Mouse (Mus musculus): ENCODE data around the gene Ahcyl2. TPM values are rescaled to one million over a fixed set of nuclear protein-coding genes. Genes with fewer than 3 reads are reported as not detected.

The Ahcyl2 gene
- polyA plus RNA-seq, 2 experiments: 20.8 to 23.3 TPM

GRCm38 (mm10) chr6:29917383-29917720 lies 149.5 kb downstream of the Ahcyl2 start:
- peak; percentile 25 for DNase-seq (ENCODE audit: low spot score)
- H3K36me3 ChIP-seq (ENCODE audit: control insufficient read depth, insufficient read depth, low read length): 0 out of 2 replicates have a peak, but pooled peaks cover under 1% of the 10 kb centered on the region
- H3K4me2 ChIP-seq (replicated peaks; ENCODE audit: low read depth, low read length, severe bottlenecking): peak overlapping the region; percentile 94
- H3K9me3 ChIP-seq (ENCODE audit: control insufficient read depth, low read length): no peaks in the 10 kb centered on the region
- WGBS: 4% methylated on average over 21 of the region's 21 CpGs
- ATAC-seq (ENCODE audit: low FRiP score, low read depth): peak; percentile 47
- peaks cover 7% of the 10 kb centered on the region for H3K4me1 ChIP-seq (ENCODE audit: control insufficient read depth, insufficient read depth, low read length)
- no peaks in the 10 kb centered on the region for H3K27me3 ChIP-seq (ENCODE audit: control insufficient read depth, insufficient read depth, low read length)
- no peak for TF ChIP-seq POLR2A (IDR thresholded peaks at IDR 0.05; ENCODE audit: borderline replicate concordance, extremely low read depth, insufficient read depth, insufficient read length)
- peak overlapping the region; percentile 63 for H3K9ac ChIP-seq (ENCODE audit: low read depth, low read length, severe bottlenecking)
- no peak overlapping the region for H3K27ac ChIP-seq (replicated peaks; ENCODE audit: low read depth, low read length)
- peak overlapping the region; percentile 72 for H3K4me3 ChIP-seq (replicated peaks; ENCODE audit: low read length)

- H3K27ac ChIP-seq (replicated peaks; ENCODE audit: low read depth, low read length): no peak overlapping the region
- WGBS: 29% methylated on average over 4 of the region's 4 CpGs
- peak overlapping the region; percentile 94 for H3K4me2 ChIP-seq (replicated peaks; ENCODE audit: low read depth, low read length, severe bottlenecking)
- no peak for TF ChIP-seq POLR2A (IDR thresholded peaks at IDR 0.05; ENCODE audit: borderline replicate concordance, extremely low read depth, insufficient read depth, insufficient read length)
- H3K4me1 ChIP-seq (ENCODE audit: control insufficient read depth, insufficient read depth, low read length): peaks cover 7% of the 10 kb centered on the region
- peak overlapping the region; percentile 63; the same call in 1 of the 2 replicates for H3K9ac ChIP-seq (ENCODE audit: low read depth, low read length, severe bottlenecking)
- ATAC-seq (ENCODE audit: low FRiP score, low read depth): no peak
- H3K9me3 ChIP-seq (ENCODE audit: control insufficient read depth, low read length): no peaks in the 10 kb centered on the region
- H3K4me3 ChIP-seq (replicated peaks; ENCODE audit: low read length): peak overlapping the region; percentile 72
- H3K27me3 ChIP-seq (ENCODE audit: control insufficient read depth, insufficient read depth, low read length): no peaks in the 10 kb centered on the region
- DNase-seq (ENCODE audit: low spot score): no peak
- no peaks in the 10 kb centered on the region for H3K36me3 ChIP-seq (ENCODE audit: control insufficient read depth, insufficient read depth, low read length)
These were observed 150.1 kb downstream of the Ahcyl2 start for GRCm38 (mm10) chr6:29917947-29918346.

GRCm38 (mm10) chr6:29923501-29923900 lies 155.7 kb downstream of the Ahcyl2 start:
- Histone ChIP-seq H3K4me1 (ENCODE audit: control insufficient read depth, insufficient read depth, low read length) (no peaks in the 10 kb centered on the region), H3K4me2 (replicated peaks; ENCODE audit: low read depth, low read length, severe bottlenecking) (no peak overlapping the region), H3K36me3 (ENCODE audit: control insufficient read depth, insufficient read depth, low read length) (no peaks in the 10 kb centered on the region), H3K27ac (replicated peaks; ENCODE audit: low read depth, low read length) (no peak overlapping the region), H3K9ac (ENCODE audit: low read depth, low read length, severe bottlenecking) (no peak overlapping the region), H3K9me3 (ENCODE audit: control insufficient read depth, low read length) (no peaks in the 10 kb centered on the region), H3K4me3 (replicated peaks; ENCODE audit: low read length) (no peak overlapping the region), H3K27me3 (ENCODE audit: control insufficient read depth, insufficient read depth, low read length) (no peaks in the 10 kb centered on the region; the same call in 1 of the 2 replicates)
- ATAC-seq (ENCODE audit: low FRiP score, low read depth): no peak
- no peak for DNase-seq (ENCODE audit: low spot score)
- WGBS: 67% methylated on average over 4 of the region's 4 CpGs
- TF ChIP-seq POLR2A (IDR thresholded peaks at IDR 0.05; ENCODE audit: borderline replicate concordance, extremely low read depth, insufficient read depth, insufficient read length): no peak

GRCm38 (mm10) chr6:29925594-29926219 lies 157.9 kb downstream of the Ahcyl2 start:
- no peaks in the 10 kb centered on the region for H3K9me3 ChIP-seq (ENCODE audit: control insufficient read depth, low read length)
- no peak for DNase-seq (ENCODE audit: low spot score)

GRCm38 (mm10) chr6:29930087-29930486 lies 162.3 kb downstream of the Ahcyl2 start:
- no peaks in the 10 kb centered on the region for H3K9me3 ChIP-seq (ENCODE audit: control insufficient read depth, low read length)
- no peaks in the 10 kb centered on the region for H3K27me3 ChIP-seq (ENCODE audit: control insufficient read depth, insufficient read depth, low read length)
- H3K27ac ChIP-seq (replicated peaks; ENCODE audit: low read depth, low read length): no peak overlapping the region
- no peak for DNase-seq (ENCODE audit: low spot score)
- no peak overlapping the region for H3K9ac ChIP-seq (ENCODE audit: low read depth, low read length, severe bottlenecking)
- ATAC-seq (ENCODE audit: low FRiP score, low read depth): no peak
- H3K4me2 ChIP-seq (replicated peaks; ENCODE audit: low read depth, low read length, severe bottlenecking): no peak overlapping the region
- no peak overlapping the region for H3K4me3 ChIP-seq (replicated peaks; ENCODE audit: low read length)
- H3K4me1 ChIP-seq (ENCODE audit: control insufficient read depth, insufficient read depth, low read length): no peaks in the 10 kb centered on the region
- TF ChIP-seq POLR2A (IDR thresholded peaks at IDR 0.05; ENCODE audit: borderline replicate concordance, extremely low read depth, insufficient read depth, insufficient read length): no peak
- no peaks in the 10 kb centered on the region for H3K36me3 ChIP-seq (ENCODE audit: control insufficient read depth, insufficient read depth, low read length)

More at GRCm38 (mm10) chr6:29925594-29926219, 157.9 kb downstream of the Ahcyl2 start:
- TF ChIP-seq POLR2A (IDR thresholded peaks at IDR 0.05; ENCODE audit: borderline replicate concordance, extremely low read depth, insufficient read depth, insufficient read length): no peak
- Histone ChIP-seq H3K27ac (replicated peaks; ENCODE audit: low read depth, low read length) (no peak overlapping the region), H3K9ac (ENCODE audit: low read depth, low read length, severe bottlenecking) (no peak overlapping the region), H3K36me3 (ENCODE audit: control insufficient read depth, insufficient read depth, low read length) (no peaks in the 10 kb centered on the region), H3K4me2 (replicated peaks; ENCODE audit: low read depth, low read length, severe bottlenecking) (no peak overlapping the region), H3K4me3 (replicated peaks; ENCODE audit: low read length) (no peak overlapping the region), H3K27me3 (ENCODE audit: control insufficient read depth, insufficient read depth, low read length) (no peaks in the 10 kb centered on the region; the same call in 1 of the 2 replicates), H3K4me1 (ENCODE audit: control insufficient read depth, insufficient read depth, low read length) (no peaks in the 10 kb centered on the region)
- ATAC-seq (ENCODE audit: low FRiP score, low read depth): no peak
- 45% methylated on average over 6 of the region's 6 CpGs for WGBS
